Mouse (Mus musculus) cerebellum, adult 8-10 months (tissue): Measurements from ENCODE around the gene Nckap1l.
"Not testable (repeated sequence)": the region's sequence is repeated elsewhere in the genome, so short reads cannot be mapped to it uniquely, and the experiment has no call there.

Experiments
- DNase-seq: peaks from one replicate; pipeline ENCODE4 v3.0.0; 2022

Nckap1l gene

GRCm38 (mm10) chr15:103453551-103454218 lies at the start of gene Nckap1l:
Gene Nckap1l, plus strand, starts transcription at chr15:103453794.
- DNase-seq = no peak

GRCm38 (mm10) chr15:103405586-103405985 lies 48.0 kb upstream of the Nckap1l start:
- not testable (repeated sequence) for DNase-seq

- DNase-seq = no peak
Observed at GRCm38 (mm10) chr15:103427017-103427416, 26.6 kb upstream of the Nckap1l start.

DNA sequence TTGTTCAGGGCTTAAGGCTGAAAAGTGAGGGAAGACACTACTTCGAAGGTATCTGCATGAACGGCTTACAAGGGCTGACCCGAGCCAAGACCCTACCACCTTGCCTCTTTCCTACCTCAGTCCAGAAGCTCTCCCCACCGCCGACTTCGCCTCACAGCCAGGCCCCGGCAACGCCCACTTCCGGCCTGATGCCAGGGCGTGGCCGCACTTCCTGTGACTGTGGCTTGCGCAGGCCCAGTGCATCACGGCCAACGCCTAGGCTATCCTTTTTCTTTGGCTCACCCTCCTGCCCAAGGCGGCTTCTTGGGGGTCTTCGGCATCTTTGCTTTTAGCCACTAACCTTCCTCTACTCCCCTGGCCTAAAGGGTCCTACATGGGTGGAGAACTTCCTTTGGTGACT lies 23.4 kb upstream of the Nckap1l start, which contains the start of gene Gtsf1:
Gtsf1 (minus strand) TSS at position 230 of the 400 bp plus-strand sequence.
- no peak for DNase-seq

DNA sequence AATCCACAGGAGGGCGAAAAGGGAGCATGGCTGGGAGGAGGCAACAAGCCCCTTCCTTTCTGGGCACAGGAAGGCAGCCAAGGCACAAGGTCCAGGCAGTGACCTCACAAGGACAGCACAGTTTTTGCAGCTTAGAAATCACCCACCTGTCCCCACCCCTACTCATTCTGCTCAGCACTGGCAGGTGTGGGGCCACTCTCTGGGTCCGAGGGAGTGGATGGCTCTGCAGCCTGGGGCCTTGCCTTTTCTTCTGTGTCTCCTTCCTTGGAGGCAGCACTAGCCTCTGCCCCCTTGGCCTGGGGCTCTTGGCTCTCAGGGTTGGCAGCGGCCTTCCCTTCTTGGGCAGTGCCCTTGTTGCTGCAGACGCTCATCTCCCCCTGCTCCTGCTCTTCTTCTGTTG lies 7.6 kb upstream of the Nckap1l start:
- not testable (repeated sequence) for DNase-seq

DNA sequence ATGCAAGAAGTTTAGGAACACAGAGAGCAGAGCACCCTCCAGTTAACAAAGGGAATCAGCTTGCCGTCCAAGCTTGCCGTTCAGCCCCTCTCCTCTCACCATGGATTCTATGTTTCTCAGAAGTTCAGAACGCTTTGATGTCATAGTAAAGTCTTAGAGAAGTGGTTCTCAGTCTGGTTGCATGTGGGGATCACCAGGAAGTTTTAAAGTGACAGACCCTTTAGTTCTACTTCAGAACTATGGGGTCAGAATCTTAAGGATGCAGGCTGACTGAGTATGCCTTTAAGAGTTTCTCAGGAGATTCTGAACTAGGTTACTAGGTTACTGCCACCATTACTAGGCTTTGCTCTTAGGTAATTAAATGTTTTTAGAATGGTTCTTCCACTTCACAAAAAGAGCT lies 5.2 kb upstream of the Nckap1l start, which contains the start of gene Gtsf2:
Gtsf2 (minus strand) TSS at position 101 of the 400 bp plus-strand sequence.
- no peak for DNase-seq

DNA sequence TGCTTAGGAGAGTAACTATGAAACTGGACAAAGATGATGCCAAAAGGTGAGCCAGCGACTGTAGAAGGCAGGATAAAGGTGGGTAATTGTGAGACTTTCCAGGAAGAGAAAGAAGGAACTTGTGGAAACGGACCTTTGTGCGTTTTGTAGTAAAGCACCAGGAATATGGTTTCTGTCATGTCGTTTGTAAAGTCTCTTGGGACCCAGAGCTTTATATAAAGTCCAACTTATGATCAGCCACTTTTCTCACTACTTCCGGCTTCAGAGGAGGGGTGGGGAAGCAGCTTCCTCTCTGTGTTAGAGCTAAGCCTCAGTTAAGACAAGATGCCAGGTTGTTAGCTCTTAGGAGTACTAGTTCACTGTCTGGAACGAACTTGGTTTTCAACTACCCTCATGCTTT lies 855 bp downstream of the Nckap1l start:
- no peak for DNase-seq

DNA sequence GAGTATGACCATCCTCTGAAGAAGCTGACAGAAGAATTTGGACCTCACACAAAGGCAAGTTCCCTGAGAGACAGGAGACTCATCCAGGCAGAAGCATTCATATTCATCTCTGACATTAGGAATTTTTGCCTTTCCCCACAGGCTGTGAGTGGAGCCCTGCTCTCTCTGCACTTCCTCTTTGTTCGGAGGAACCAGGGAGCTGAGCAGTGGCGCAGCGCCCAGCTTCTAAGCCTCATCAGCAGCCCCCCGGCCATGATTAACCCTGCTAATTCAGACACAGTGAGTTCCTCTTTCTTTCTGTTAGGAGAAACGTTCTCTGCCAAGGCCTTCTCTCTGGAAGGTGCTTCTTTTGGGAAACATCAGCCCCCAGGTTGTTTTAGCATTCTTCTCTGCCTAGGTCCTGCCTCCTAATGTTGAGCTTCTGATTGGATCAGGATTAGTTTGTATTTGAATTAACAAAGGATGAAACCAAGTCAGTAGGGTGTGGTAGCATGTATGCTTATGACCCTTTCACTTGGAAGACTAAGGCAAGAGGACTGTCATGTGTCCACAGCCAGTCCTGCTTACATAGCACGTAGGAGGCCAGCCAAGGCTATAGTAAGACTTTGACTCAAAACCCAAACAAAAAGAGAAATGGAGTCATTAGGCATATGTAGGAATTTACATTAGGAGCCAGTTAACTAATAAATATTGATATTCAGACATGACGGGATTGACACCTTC lies 9.1 kb downstream of the Nckap1l start:
- DNase-seq = no peak

- no peak for DNase-seq
Observed at GRCm38 (mm10) chr15:103471488-103472194, 18.0 kb downstream of the Nckap1l start.

DNA sequence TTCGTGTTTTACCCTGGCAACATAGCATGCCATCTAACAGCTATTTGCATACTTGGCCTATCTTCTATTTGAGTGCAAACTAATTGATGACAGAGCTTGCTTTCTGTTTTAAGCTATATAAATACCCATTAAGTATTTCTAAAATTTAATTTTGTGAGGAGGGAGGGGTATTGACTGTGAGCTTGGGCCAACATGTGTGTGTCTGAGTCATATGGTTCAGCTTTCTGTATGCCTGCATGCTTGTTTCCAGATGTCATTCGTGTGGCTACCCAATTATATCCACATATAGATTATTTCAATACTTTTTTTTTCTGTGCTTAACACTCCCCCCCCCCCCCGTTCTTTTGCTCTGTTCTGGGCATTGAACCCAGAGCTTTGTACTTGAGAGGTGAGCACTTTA lies 18.7 kb downstream of the Nckap1l start:
- DNase-seq = no peak

DNA sequence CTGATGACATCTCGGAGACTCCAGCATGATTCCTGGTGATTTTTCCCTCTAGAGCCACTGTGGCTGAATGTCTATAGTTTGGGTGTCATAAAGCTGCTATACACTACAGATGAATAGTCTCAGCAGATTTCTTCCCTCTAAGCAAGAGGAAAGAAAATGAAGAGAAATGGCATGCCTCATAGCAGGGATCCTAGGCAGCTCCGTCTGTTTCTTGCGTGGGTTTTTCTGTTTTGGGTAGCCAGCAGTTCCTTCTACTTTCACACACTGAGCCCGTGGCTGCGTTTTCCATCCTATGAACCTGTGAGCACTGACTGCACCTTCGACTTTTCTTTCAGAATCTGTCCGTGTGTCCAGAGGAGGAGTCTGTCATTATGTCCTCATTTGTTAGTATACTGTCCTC lies 19.6 kb downstream of the Nckap1l start:
- DNase-seq = no peak

GRCm38 (mm10) chr15:103473769-103474168 lies 20.2 kb downstream of the Nckap1l start:
- DNase-seq = no peak

- DNase-seq = no peak
Observed at GRCm38 (mm10) chr15:103479080-103479606, 25.5 kb downstream of the Nckap1l start.

DNA sequence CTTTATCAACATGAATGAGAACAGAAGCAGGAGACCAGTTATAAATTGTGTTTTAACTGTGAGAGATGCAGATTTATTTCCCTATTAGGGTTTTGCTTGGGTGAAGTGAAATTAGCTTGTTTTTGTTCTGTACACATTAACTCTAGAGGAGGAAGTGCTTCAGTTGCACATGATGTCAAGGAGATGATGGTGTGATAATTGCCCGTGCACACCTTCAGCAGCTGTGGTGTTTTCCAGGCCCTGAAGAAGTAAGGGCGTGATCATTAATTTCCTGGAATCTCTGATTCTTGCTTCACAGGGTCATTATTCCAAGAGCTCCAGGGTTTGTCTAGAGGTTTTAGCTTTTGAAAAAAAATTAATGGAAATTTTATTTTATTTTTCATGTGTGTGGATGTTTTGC lies 26.5 kb downstream of the Nckap1l start:
- no peak for DNase-seq

DNA sequence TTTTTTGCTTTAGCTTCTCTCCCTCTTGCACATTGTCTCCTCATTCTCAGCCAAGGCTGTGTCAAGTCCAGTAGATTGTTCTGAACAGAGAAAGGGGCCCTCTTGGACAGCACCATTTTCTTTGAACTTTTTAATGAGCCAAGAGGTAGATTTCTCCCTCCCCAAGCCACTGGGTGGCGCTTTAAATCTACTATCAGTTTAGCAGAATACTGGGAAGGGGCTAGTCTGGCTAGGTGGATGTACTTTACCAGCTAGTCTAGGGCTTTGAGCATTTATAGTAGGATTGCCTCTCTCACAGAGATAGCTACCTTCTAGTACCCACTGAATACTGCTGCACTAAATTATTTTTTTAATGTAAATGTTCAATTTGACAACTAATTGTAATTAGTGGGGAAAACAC lies 28.9 kb downstream of the Nckap1l start:
- no peak for DNase-seq

- no peak for DNase-seq
Observed at GRCm38 (mm10) chr15:103484490-103484889, 30.9 kb downstream of the Nckap1l start.

DNA sequence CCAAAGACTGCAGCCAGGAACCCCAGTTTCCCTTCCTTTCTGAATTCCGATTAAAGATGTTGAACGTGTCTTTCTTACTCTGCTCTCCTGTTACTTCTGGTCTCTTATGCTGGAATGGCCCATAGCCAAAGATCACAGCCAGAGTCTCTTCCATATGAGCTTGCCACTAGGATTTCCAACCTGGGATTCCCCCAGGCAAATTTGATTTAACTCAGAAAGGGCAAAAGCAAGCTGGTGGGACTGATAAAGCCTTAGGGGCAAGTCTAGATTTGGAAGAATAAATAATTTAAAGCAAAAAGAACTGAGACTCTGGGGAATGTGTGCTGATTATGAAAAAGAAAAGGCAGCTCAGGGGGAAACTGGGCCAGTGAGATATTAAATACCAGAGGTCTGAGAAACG lies 31.5 kb downstream of the Nckap1l start:
- DNase-seq = no peak

DNA sequence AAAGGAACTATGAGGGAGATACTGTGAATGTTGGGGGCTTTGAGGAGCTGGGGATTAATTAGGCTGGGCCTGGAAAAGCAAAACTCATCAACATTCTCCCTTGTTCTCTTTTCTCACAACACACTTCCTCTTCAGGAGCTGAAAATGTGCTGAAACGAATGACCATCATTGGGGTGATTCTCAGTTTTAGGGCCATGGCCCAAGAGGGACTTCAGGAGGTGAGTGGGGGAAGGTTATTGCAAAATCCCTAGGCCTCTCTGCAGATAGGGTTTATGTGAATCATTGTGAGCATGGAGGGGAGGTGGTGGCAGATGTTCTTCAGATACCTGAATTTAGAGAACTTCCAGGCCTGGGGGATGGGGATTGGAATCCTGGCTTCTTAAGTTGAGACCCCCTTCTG lies 33.1 kb downstream of the Nckap1l start:
- no peak for DNase-seq

DNA sequence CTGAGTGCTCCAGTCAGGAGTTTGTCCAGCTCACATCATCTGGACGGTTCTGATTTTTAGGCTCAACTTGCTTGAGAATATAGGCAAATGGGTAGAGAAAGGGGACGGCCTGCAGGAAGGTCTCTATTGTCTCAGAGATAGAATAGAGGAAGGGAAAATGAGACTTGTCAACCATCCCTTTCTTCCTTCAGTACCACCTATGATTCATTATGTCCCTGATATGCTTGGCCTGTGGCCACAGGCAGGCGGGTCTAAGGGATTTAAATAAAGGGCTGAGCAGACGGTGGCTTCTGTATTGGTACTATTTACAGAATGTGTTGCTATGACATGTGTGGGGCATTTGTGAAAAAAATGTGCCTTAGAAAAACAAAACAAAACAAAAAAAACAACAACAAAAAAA lies 34.7 kb downstream of the Nckap1l start:
- DNase-seq = no peak

DNA sequence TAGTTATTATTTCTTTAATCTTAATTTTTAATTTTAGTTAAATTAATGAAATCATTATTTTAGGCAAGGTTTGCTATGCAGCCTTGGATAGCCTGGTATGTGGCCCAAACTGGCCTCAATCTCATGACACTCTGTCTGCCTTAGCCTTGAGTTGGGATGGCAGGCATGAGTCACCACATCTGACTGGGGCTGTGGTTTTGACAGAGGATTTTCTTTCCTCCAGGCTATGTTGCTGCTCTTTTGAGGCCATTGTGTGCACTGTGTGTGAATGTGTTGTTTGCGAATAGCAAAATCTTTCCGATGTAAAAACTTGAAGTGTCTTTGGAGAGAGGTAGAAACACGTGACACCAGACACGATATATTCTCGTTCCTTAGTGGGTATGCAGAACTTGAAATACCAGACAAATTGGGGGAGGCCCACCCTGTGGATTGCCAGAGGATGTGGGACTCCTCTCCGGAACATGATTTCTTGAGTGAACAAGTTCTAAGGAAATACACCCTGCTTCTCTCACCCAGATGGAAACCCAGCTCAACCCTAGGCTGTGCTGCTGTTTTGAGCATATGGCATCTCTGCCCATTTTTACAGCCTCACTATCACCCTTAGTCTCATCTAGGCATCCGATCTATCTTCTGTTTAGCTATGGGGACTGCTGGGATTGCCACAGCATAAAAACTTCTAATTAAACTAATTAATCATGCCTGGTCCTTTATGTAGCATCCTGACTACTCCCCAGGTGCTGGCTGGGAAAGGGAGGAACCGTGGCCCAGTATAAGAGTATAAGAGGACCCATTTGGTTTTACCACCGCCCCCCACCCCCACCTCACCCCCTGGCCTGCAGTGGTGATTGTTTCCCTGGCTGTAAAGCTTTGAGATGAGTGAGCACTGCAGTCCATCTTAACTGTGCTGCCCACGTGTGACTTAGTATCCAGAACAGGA lies 42.9 kb downstream of the Nckap1l start:
- no peak for DNase-seq

GRCm38 (mm10) chr15:103498157-103498556 lies 44.6 kb downstream of the Nckap1l start:
- no peak for DNase-seq

- no peak for DNase-seq
Observed at GRCm38 (mm10) chr15:103500723-103501122, 47.1 kb downstream of the Nckap1l start.
